Mouse (Mus musculus) effector memory CD4-positive, alpha-beta T cell, adult 7 months (primary cell): ENCODE results near the gene Gm14443. TPM values are rescaled to one million over a fixed set of nuclear protein-coding genes. Genes with fewer than 3 reads are reported as not detected.

Experiments
- polyA plus RNA-seq: library from polyadenylated mRNA; unstranded; fragments of 100-300 nt; shearing (Covaris generic); gene quantifications from one replicate; pipeline ENCODE4 v1.2.1, GENCODE M21; 2017

Gm14443 gene
- not detected for polyA plus RNA-seq

GRCm38 (mm10) chr2:175175401-175176180 lies at the start of gene Gm14443:
TSS of gene Gm14443 (minus strand) at chr2:175175871.

GRCm38 (mm10) chr2:175206732-175207131 lies 31.1 kb upstream of the Gm14443 start, which contains the start of gene Gm14391:
TSS of gene Gm14391 (minus strand) at chr2:175206917.

GRCm38 (mm10) chr2:175141993-175142295 lies 33.7 kb downstream of the Gm14443 start, which contains the start of gene Gm14399:
TSS of gene Gm14399 (minus strand) at chr2:175142012.

Other genes with a start within 250 kb of the Gm14443 start
- gene Gm14444, start 165.6 kb downstream of the Gm14443 start, polyA plus RNA-seq, result not detected
- not detected for gene Gm14393, start 108.1 kb downstream of the Gm14443 start, polyA plus RNA-seq
- gene Gm14399, start 33.9 kb downstream of the Gm14443 start, polyA plus RNA-seq, result 2.5 TPM
- 0.96 TPM for gene Gm14391, start 31.0 kb upstream of the Gm14443 start, polyA plus RNA-seq
- 3.5 TPM for gene Gm14440, start 99.3 kb upstream of the Gm14443 start, polyA plus RNA-seq
- gene Gm4631, start 162.3 kb upstream of the Gm14443 start, polyA plus RNA-seq, result 6.9 TPM
- gene Zfp968, start 196.6 kb upstream of the Gm14443 start, polyA plus RNA-seq, result 1.6 TPM